Mouse (Mus musculus) midbrain, postnatal 0 days (tissue): Measurements from ENCODE around the gene Fubp1. TPM values are rescaled to one million over a fixed set of nuclear protein-coding genes. Genes with fewer than 3 reads are reported as not detected.

ENCODE experiments used
- ATAC-seq: fragments of 200-750 bp; cut with Nextera tagmentation; 2 replicates; pipeline ENCODE4 v1.8.0; 2017; ENCODE audit warnings: moderate number of reproducible peaks, mild to moderate bottlenecking, moderate TSS enrichment, moderate library complexity; ENCODE audit not compliant: low FRiP score
- DNase-seq: peaks from one replicate; pipeline ENCODE4 v3.0.0-alpha.2; 2015; ENCODE audit warnings: low spot score
- H3K27ac ChIP-seq: fragments of 300-500 bp; sonication (generic); 2 replicates; pipeline ENCODE4 v1.5.1; 2014; ENCODE audit warnings: low read depth, mild to moderate bottlenecking, low read length, mixed read lengths
- H3K27me3 ChIP-seq: fragments of 300-500 bp; sonication (generic); 2 replicates; pipeline ENCODE4 v1.6.1; 2014; ENCODE audit warnings: low read length, control low read depth, mixed read lengths; ENCODE audit not compliant: insufficient read depth
- H3K36me3 ChIP-seq: fragments of 300-500 bp; sonication (generic); 2 replicates; pipeline ENCODE4 v1.6.1; 2014; ENCODE audit warnings: low read length, control low read depth, mixed read lengths; ENCODE audit not compliant: insufficient read depth
- H3K4me1 ChIP-seq: fragments of 300-500 bp; sonication (generic); 2 replicates; pipeline ENCODE4 v1.6.1; 2014; ENCODE audit warnings: mild to moderate bottlenecking, control low read depth, antibody characterized with exemption, low read length, mixed read lengths; ENCODE audit not compliant: insufficient read depth
- H3K4me2 ChIP-seq: fragments of 300-500 bp; sonication (generic); 2 replicates; pipeline ENCODE4 v1.6.1; 2014; ENCODE audit warnings: low read depth, mild to moderate bottlenecking, low read length, mixed read lengths; ENCODE audit not compliant: poor library complexity, severe bottlenecking
- H3K4me3 ChIP-seq: fragments of 300-500 bp; sonication (generic); 2 replicates; pipeline ENCODE4 v1.5.1; 2014; ENCODE audit warnings: low read depth, mild to moderate bottlenecking, low read length, moderate library complexity
- H3K9ac ChIP-seq: fragments of 300-500 bp; sonication (generic); replicated peaks from 2 replicates; pipeline ENCODE4 v1.6.1; 2014; ENCODE audit warnings: mild to moderate bottlenecking, low read length, moderate library complexity, mixed read lengths; ENCODE audit not compliant: poor library complexity, severe bottlenecking
- H3K9me3 ChIP-seq: fragments of 300-500 bp; sonication (generic); 2 replicates; pipeline ENCODE4 v1.6.1; 2016; ENCODE audit warnings: low read length, control low read depth
- CTCF ChIP-seq: IDR thresholded peaks from 2 replicates; pipeline ENCODE4 v1.5.1; 2016; ENCODE audit warnings: antibody characterized with exemption, mild to moderate bottlenecking
- WGBS: fragments of 180-500 bp; shearing (Covaris S2); extraction: QIAGEN DNeasy Blood & Tissue Kit; methylation state at CpG from one replicate; pipeline ENCODE4 v1.1.7; 2014; 5-methylcytosine and 5-hydroxymethylcytosine counted together
- polyA plus RNA-seq: library from polyadenylated mRNA; unstranded; fragments of >200 nt; fragmentation: Nextera tagmentation; extraction: Ambion mirVana; gene quantifications from 2 replicates; pipeline ENCODE4 v1.2.1, GENCODE M21; 2015
- total RNA-seq: library from RNA; depleted of rRNA; stranded (reverse); fragments of >200 nt; gene quantifications from 2 replicates; pipeline ENCODE4 v1.2.3, GENCODE M21; 2014; rRNA removed

Fubp1 gene
- total RNA-seq (183 and 237 TPM in 2 replicates), polyA plus RNA-seq (94.6 and 127 TPM in 2 replicates)

- Histone ChIP-seq H3K4me3 (peak within 1 kb of the TSS; percentile 59), H3K4me1 (peaks cover 17% of the 10 kb centered on the region), H3K9me3 (no peaks in the 10 kb centered on the region), H3K27me3 (no peaks in the 10 kb centered on the region), H3K36me3 (no peaks in the 10 kb centered on the region), H3K4me2 (peak within 1 kb of the TSS; percentile 91), H3K9ac (peak within 1 kb of the TSS; percentile 99), H3K27ac (peak within 1 kb of the TSS; percentile 100)
- DNase-seq (peak; percentile 99), ATAC-seq (peak; percentile 97)
- no peak for TF ChIP-seq CTCF
- WGBS = under 1% methylated on average over 70 of the region's 85 CpGs
Observed at GRCm38 (mm10) chr3:152209967-152210634, at the start of gene Fubp1, which contains the start of gene Dnajb4. Gene Fubp1, plus strand, starts transcription at chr3:152210422. Gene Dnajb4, minus strand, starts transcription at chr3:152210302.

DNA sequence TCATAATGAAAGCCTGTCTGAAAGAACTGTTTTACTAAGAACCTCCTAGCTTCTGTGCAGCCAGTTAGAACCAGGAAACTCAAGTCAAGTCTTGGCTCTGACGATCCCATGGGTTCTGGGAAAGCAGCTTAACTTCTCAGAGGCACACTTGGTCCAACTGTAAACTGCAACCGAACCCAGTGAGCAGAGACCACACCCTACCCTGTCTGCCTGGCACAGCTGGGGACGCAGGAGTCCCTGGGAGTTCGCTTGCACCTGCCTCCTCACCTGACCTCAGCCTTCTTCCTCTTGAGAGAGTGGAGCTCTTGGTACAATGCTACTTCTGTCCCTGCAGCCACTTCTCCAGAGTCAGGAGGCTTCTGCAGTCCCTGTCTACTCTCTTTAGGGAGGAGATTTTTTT is 49.6 kb upstream of the Fubp1 start:
- no peaks in the 10 kb centered on the region for H3K9me3 ChIP-seq
- no peaks in the 10 kb centered on the region for H3K36me3 ChIP-seq
- no peak overlapping the region for H3K4me2 ChIP-seq
- H3K27ac ChIP-seq = no peak overlapping the region
- WGBS = 67% methylated on average over 4 of the region's 4 CpGs
- H3K9ac ChIP-seq = no peak overlapping the region
- no peak for TF ChIP-seq CTCF
- H3K27me3 ChIP-seq = no peaks in the 10 kb centered on the region
- no peak for ATAC-seq
- no peak overlapping the region for H3K4me3 ChIP-seq
- no peaks in the 10 kb centered on the region for H3K4me1 ChIP-seq
- DNase-seq = no peak

DNA sequence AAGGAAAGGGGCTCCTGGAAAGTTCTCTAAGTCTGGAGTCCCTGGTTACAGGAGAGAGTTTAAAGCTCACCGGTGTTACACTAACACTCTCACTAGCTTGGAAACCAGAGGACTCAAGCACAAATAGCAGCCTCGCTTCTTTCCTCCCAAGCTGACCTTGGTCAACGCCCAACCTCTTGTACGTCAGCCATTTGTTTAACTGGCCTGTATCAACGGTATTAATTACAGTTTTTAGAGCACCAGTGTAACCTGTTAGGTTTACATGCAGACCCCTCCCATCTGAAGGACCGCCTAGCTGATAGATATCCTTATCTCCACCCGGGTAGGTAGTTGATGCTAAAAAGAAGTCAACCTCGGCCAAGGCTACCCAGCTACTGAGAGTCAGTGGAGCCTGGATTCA is 46.9 kb upstream of the Fubp1 start:
- Histone ChIP-seq H3K27ac (no peak overlapping the region), H3K27me3 (no peaks in the 10 kb centered on the region), H3K9me3 (no peaks in the 10 kb centered on the region), H3K9ac (no peak overlapping the region), H3K4me1 (no peaks in the 10 kb centered on the region), H3K4me2 (no peak overlapping the region), H3K36me3 (no peaks in the 10 kb centered on the region), H3K4me3 (no peak overlapping the region)
- TF ChIP-seq CTCF = no peak
- 93% methylated on average over 8 of the region's 8 CpGs for WGBS
- no peak for DNase-seq
- no peak for ATAC-seq

- ATAC-seq = no peak
Observed at GRCm38 (mm10) chr3:152165014-152165350, 45.2 kb upstream of the Fubp1 start.

DNA sequence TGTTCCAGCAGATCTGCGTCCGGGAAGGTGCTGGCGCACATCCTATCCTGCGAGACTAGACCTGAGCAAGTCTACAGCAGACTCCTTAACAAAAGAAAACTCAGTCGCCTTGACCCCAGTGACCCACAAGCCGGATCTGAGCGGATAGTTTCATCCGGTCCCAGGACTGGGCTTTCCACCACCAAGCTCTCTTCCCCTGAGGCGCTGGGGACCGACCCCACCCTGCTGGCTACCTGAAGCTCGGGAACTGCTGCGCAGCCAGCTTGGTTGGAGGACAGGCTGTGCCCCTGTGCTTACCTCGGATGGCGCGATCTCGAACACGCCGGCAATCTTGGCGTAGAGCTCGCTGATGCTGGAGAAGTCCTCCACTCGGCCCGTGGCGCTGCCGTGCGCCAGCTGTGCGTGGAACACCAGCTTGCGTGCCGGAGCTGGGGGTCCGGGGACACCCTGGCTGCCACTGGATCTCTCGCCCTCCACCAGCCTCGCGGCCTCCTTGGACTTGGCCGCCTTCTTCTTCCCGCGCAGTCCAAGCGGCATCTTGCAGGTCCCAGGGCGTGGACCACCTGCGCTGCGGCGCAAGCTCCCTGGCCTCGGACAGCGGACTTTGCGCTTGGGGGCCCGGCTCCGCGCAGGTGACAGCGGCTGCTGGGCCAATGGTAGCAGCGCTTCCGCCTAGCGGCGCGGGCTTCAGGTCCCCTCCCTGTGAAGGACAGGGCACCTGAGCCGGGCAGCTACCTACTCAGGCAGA is 44.7 kb upstream of the Fubp1 start:
- Histone ChIP-seq H3K4me2 (peak overlapping the region; percentile 71), H3K4me3 (peak overlapping the region; percentile 52), H3K9ac (peak overlapping the region; percentile 69), H3K27ac (peak overlapping the region; percentile 82), H3K4me1 (no peaks in the 10 kb centered on the region), H3K36me3 (no peaks in the 10 kb centered on the region), H3K27me3 (no peaks in the 10 kb centered on the region), H3K9me3 (no peaks in the 10 kb centered on the region)
- TF ChIP-seq CTCF = peak; percentile 23
- ATAC-seq = peak; percentile 77
- DNase-seq = peak; percentile 69
- WGBS = 2% methylated on average over 52 of the region's 53 CpGs

More at GRCm38 (mm10) chr3:152165014-152165350, 45.2 kb upstream of the Fubp1 start:
- Histone ChIP-seq H3K4me1 (no peaks in the 10 kb centered on the region), H3K36me3 (no peaks in the 10 kb centered on the region), H3K27me3 (no peaks in the 10 kb centered on the region), H3K9me3 (no peaks in the 10 kb centered on the region), H3K27ac (no peak overlapping the region), H3K4me3 (peak overlapping the region; percentile 52), H3K9ac (no peak overlapping the region; the same call in 1 of the 2 replicates), H3K4me2 (peak overlapping the region; percentile 71)
- TF ChIP-seq CTCF = no peak
- 29% methylated on average over 9 of the region's 9 CpGs for WGBS
- DNase-seq = no peak

DNA sequence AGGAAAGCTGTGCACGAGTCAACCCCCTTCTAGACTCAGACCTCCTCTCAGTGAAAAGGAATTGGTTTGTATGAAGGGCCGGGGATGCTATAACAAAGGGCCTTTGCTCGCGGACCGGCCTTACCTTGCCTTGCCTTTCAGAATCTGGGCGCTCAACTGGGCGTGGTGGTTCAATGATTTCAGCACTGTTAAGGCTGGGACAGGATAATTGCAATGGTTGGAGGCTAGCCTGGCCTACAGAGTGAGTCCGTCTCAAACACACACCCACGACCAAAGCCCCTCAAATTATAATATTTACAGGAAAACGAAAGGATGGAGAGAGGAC is 44.2 kb upstream of the Fubp1 start, which contains the start of gene Gipc2:
TSS of gene Gipc2 (minus strand) at position 132 of the 325 bp plus-strand sequence.
- peak; percentile 57 for ATAC-seq
- DNase-seq = no peak
- TF ChIP-seq CTCF = no peak
- no peaks in the 10 kb centered on the region for H3K9me3 ChIP-seq
- H3K9ac ChIP-seq = peak within 1 kb of the TSS; percentile 69
- no peaks in the 10 kb centered on the region for H3K27me3 ChIP-seq
- no peaks in the 10 kb centered on the region for H3K36me3 ChIP-seq
- no peaks in the 10 kb centered on the region for H3K4me1 ChIP-seq
- 4% methylated on average over 10 of the region's 10 CpGs for WGBS
- peak within 1 kb of the TSS; percentile 82 for H3K27ac ChIP-seq
- peak within 1 kb of the TSS; percentile 71 for H3K4me2 ChIP-seq
- peak within 1 kb of the TSS; percentile 52 for H3K4me3 ChIP-seq
